Mouse (Mus musculus) kidney, postnatal 0 days (tissue): Measurements from ENCODE around the gene Pml. TPM values are rescaled to one million over a fixed set of nuclear protein-coding genes. Genes with fewer than 3 reads are reported as not detected.

Experiments
- ATAC-seq: fragments of 200-750 bp; cut with Nextera tagmentation; replicated peaks from 2 replicates; pipeline ENCODE4 v1.8.0; 2017; ENCODE audit warnings: low read depth, moderate number of reproducible peaks, moderate TSS enrichment, moderate library complexity; ENCODE audit not compliant: low FRiP score
- DNase-seq: peaks from one replicate; pipeline ENCODE4 v3.0.0-alpha.2; 2016; ENCODE audit warnings: low spot score
- H3K27ac ChIP-seq: fragments of 300-500 bp; sonication (generic); 2 replicates; pipeline ENCODE4 v1.5.1; 2014; ENCODE audit warnings: mild to moderate bottlenecking
- H3K27me3 ChIP-seq: fragments of 300-500 bp; sonication (generic); 2 replicates; pipeline ENCODE4 v1.6.1; 2014; ENCODE audit warnings: low read length, mixed read lengths; ENCODE audit not compliant: insufficient read depth
- H3K36me3 ChIP-seq: fragments of 300-500 bp; sonication (generic); 2 replicates; pipeline ENCODE4 v1.6.1; 2014; ENCODE audit warnings: low read length, mixed read lengths; ENCODE audit not compliant: insufficient read depth
- H3K4me1 ChIP-seq: fragments of 300-500 bp; sonication (generic); replicated peaks from 2 replicates; pipeline ENCODE4 v1.6.1; 2014; ENCODE audit warnings: antibody characterized with exemption, low read length, mixed read lengths; ENCODE audit not compliant: insufficient read depth
- H3K4me2 ChIP-seq: fragments of 300-500 bp; sonication (generic); 2 replicates; pipeline ENCODE4 v1.6.1; 2014; ENCODE audit warnings: mild to moderate bottlenecking, low read length, moderate library complexity, mixed read lengths
- H3K4me3 ChIP-seq: fragments of 300-500 bp; sonication (generic); replicated peaks from 2 replicates; pipeline ENCODE4 v1.5.1; 2014; ENCODE audit warnings: low read depth, low read length
- H3K9ac ChIP-seq: fragments of 300-500 bp; sonication (generic); 2 replicates; pipeline ENCODE4 v1.6.1; 2014; ENCODE audit warnings: low read depth, low read length
- H3K9me3 ChIP-seq: fragments of 300-500 bp; sonication (generic); replicated peaks from 2 replicates; pipeline ENCODE4 v1.6.1; 2016; ENCODE audit warnings: low read length, inconsistent platforms, mixed read lengths
- CTCF ChIP-seq: IDR thresholded peaks from 2 replicates; pipeline ENCODE4 v1.5.1; 2016; ENCODE audit warnings: antibody characterized with exemption, low read depth, mild to moderate bottlenecking, moderate library complexity
- WGBS: fragments of 180-500 bp; shearing (Covaris S2); extraction: QIAGEN DNeasy Blood & Tissue Kit; methylation state at CpG from one replicate; pipeline ENCODE4 v1.1.7; 2014; 5-methylcytosine and 5-hydroxymethylcytosine counted together
- polyA plus RNA-seq: library from polyadenylated mRNA; unstranded; fragments of >200 nt; fragmentation: Nextera tagmentation; extraction: Ambion mirVana; gene quantifications from 2 replicates; pipeline ENCODE4 v1.2.1, GENCODE M21; 2015

Pml gene
- polyA plus RNA-seq, 1 experiment from 2014 or later: 14.3 TPM

GRCm38 (mm10) chr9:58268384-58269313, 19.1 kb upstream of the Pml start:
- 55% methylated on average over 12 of the region's 12 CpGs for whole genome bisulfite sequencing

GRCm38 (mm10) chr9:58267046-58267445, 17.5 kb upstream of the Pml start:
- no peak overlapping the region for H3K4me2 ChIP-seq
- peaks cover 7% of the 10 kb centered on the region for H3K36me3 ChIP-seq
- ATAC-seq (no peak), DNase-seq (no peak)
- no peak for TF ChIP-seq CTCF
- no peak overlapping the region for H3K4me3 ChIP-seq
- H3K27me3 ChIP-seq: no peaks in the 10 kb centered on the region
- H3K27ac ChIP-seq: peak overlapping the region; percentile 76
- H3K9ac ChIP-seq: 0 out of 2 replicates have a peak overlapping the region, but pooled peaks have one; percentile 10
- 61% methylated on average over 3 of the region's 3 CpGs for WGBS
- H3K9me3 ChIP-seq: no peaks in the 10 kb centered on the region
- no peaks in the 10 kb centered on the region; the same call in 1 of the 2 replicates for H3K4me1 ChIP-seq

More at GRCm38 (mm10) chr9:58268384-58269313, 19.1 kb upstream of the Pml start:
- Histone ChIP-seq H3K4me3 (no peak overlapping the region), H3K36me3 (no peaks in the 10 kb centered on the region), H3K4me2 (no peak overlapping the region), H3K27me3 (no peaks in the 10 kb centered on the region), H3K4me1 (peaks cover 1% of the 10 kb centered on the region; the same call in 1 of the 2 replicates), H3K27ac (no peak overlapping the region), H3K9me3 (no peaks in the 10 kb centered on the region), H3K9ac (no peak overlapping the region)
- DNase-seq: peak; percentile 92
- TF ChIP-seq CTCF: peak; percentile 80
- no peak for ATAC-seq

- ATAC-seq (no peak), DNase-seq (peak; percentile 70)
- 19% methylated on average over 4 of the region's 4 CpGs for WGBS
- no peak for TF ChIP-seq CTCF
- Histone ChIP-seq H3K27me3 (no peaks in the 10 kb centered on the region), H3K4me1 (no peaks in the 10 kb centered on the region; the same call in 1 of the 2 replicates), H3K4me3 (no peak overlapping the region), H3K36me3 (peaks cover 11% of the 10 kb centered on the region), H3K9me3 (no peaks in the 10 kb centered on the region), H3K9ac (0 out of 2 replicates have a peak overlapping the region, but pooled peaks have one; percentile 10), H3K4me2 (no peak overlapping the region), H3K27ac (peak overlapping the region; percentile 76)
Measured at GRCm38 (mm10) chr9:58266571-58267011, 17.0 kb upstream of the Pml start.

GRCm38 (mm10) chr9:58265368-58265767, 15.8 kb upstream of the Pml start:
- Histone ChIP-seq H3K9me3 (no peaks in the 10 kb centered on the region), H3K27ac (no peak overlapping the region), H3K27me3 (no peaks in the 10 kb centered on the region), H3K4me1 (no peaks in the 10 kb centered on the region; the same call in 1 of the 2 replicates), H3K4me2 (no peak overlapping the region), H3K36me3 (peaks cover 19% of the 10 kb centered on the region), H3K4me3 (no peak overlapping the region), H3K9ac (no peak overlapping the region)
- DNase-seq: no peak
- WGBS: 80% methylated on average over 3 of the region's 3 CpGs
- TF ChIP-seq CTCF: no peak
- no peak for ATAC-seq

- ATAC-seq: no peak
- Histone ChIP-seq H3K4me3 (no peak overlapping the region), H3K36me3 (peaks cover 30% of the 10 kb centered on the region), H3K9me3 (no peaks in the 10 kb centered on the region), H3K4me1 (no peaks in the 10 kb centered on the region; the same call in 1 of the 2 replicates), H3K27me3 (no peaks in the 10 kb centered on the region), H3K27ac (no peak overlapping the region), H3K4me2 (no peak overlapping the region), H3K9ac (no peak overlapping the region)
- TF ChIP-seq CTCF: no peak
- DNase-seq: no peak
- WGBS: 91% methylated on average over 5 of the region's 5 CpGs
Measured at GRCm38 (mm10) chr9:58262507-58262906, 12.9 kb upstream of the Pml start.
